Mouse (Mus musculus) embryonic facial prominence, embryonic 11.5 days (tissue): ENCODE data around the gene Abcf1. TPM values are rescaled to one million over a fixed set of nuclear protein-coding genes. Genes with fewer than 3 reads are reported as not detected.
"Not testable (repeated sequence)": the region's sequence is repeated elsewhere in the genome, so short reads cannot be mapped to it uniquely, and the experiment has no call there.

Source experiments
- ATAC-seq: fragments of 200-750 bp; cut with Nextera tagmentation; replicated peaks from 2 replicates; pipeline ENCODE4 v1.8.0; 2017; ENCODE audit warnings: low read depth; ENCODE audit not compliant: insufficient number of reproducible peaks, low FRiP score, low TSS enrichment
- DNase-seq: peaks from one replicate; pipeline ENCODE4 v3.0.0-alpha.2; 2015; ENCODE audit warnings: low spot score
- H3K27ac ChIP-seq: fragments of 300-500 bp; sonication (generic); replicated peaks from 2 replicates; pipeline ENCODE4 v1.5.1; 2014; ENCODE audit warnings: mild to moderate bottlenecking, low read depth, low read length, control low read depth
- H3K27me3 ChIP-seq: fragments of 300-500 bp; sonication (generic); 2 replicates; pipeline ENCODE4 v1.6.1; 2014; ENCODE audit warnings: mild to moderate bottlenecking, low read length, moderate library complexity, mixed read lengths; ENCODE audit not compliant: control insufficient read depth, insufficient read depth
- H3K36me3 ChIP-seq: fragments of 300-500 bp; sonication (generic); replicated peaks from 2 replicates; pipeline ENCODE4 v1.6.1; 2014; ENCODE audit warnings: low read depth, mild to moderate bottlenecking, low read length, moderate library complexity, mixed read lengths; ENCODE audit not compliant: control insufficient read depth, insufficient read depth
- H3K4me1 ChIP-seq: fragments of 300-500 bp; sonication (generic); 2 replicates; pipeline ENCODE4 v1.6.1; 2014; ENCODE audit warnings: low read length, mixed read lengths; ENCODE audit not compliant: control insufficient read depth, insufficient read depth
- H3K4me2 ChIP-seq: fragments of 300-500 bp; sonication (generic); 2 replicates; pipeline ENCODE4 v1.6.1; 2014; ENCODE audit warnings: low read depth, mild to moderate bottlenecking, control low read depth, low read length, moderate library complexity
- H3K4me3 ChIP-seq: fragments of 300-500 bp; sonication (generic); 2 replicates; pipeline ENCODE4 v1.5.1; 2014; ENCODE audit warnings: low read depth, low read length, control low read depth
- H3K9ac ChIP-seq: fragments of 300-500 bp; sonication (generic); replicated peaks from 2 replicates; pipeline ENCODE4 v1.6.1; 2014; ENCODE audit warnings: mild to moderate bottlenecking, control low read depth, low read length
- H3K9me3 ChIP-seq: fragments of 300-500 bp; sonication (generic); replicated peaks from 2 replicates; pipeline ENCODE4 v1.6.1; 2016; ENCODE audit warnings: mild to moderate bottlenecking, low read length, inconsistent platforms, mixed read lengths; ENCODE audit not compliant: control insufficient read depth
- WGBS: fragments of 180-500 bp; shearing (Covaris S2); extraction: QIAGEN DNeasy Blood & Tissue Kit; methylation state at CpG from one replicate; pipeline ENCODE4 v1.1.7; 2014; 5-methylcytosine and 5-hydroxymethylcytosine counted together
- polyA plus RNA-seq: library from polyadenylated mRNA; unstranded; fragments of >200 nt; fragmentation: Nextera tagmentation; extraction: Ambion mirVana; gene quantifications from 2 replicates; pipeline ENCODE4 v1.2.1, GENCODE M21; 2014

Abcf1 gene
- polyA plus RNA-seq, 1 experiment from 2014 or later, result 112 TPM

GRCm38 (mm10) chr17:35972131-35972530, 2.6 kb upstream of the Abcf1 start:
- Histone ChIP-seq H3K4me3 (no peak overlapping the region), H3K4me1 (peaks cover 2% of the 10 kb centered on the region; the same call in 1 of the 2 replicates), H3K4me2 (no peak overlapping the region), H3K27ac (no peak overlapping the region), H3K27me3 (no peaks in the 10 kb centered on the region), H3K9ac (no peak overlapping the region), H3K9me3 (no peaks in the 10 kb centered on the region), H3K36me3 (peaks cover 11% of the 10 kb centered on the region)
- DNase-seq, result no peak
- 87% methylated on average over 1 of the region's 1 CpGs for WGBS
- no peak for ATAC-seq

- H3K9ac ChIP-seq, result no peak overlapping the region
- 98% methylated on average over 2 of the region's 2 CpGs for WGBS
- peaks cover 5% of the 10 kb centered on the region for H3K36me3 ChIP-seq
- H3K27me3 ChIP-seq, result no peaks in the 10 kb centered on the region
- no peak overlapping the region for H3K4me3 ChIP-seq
- H3K9me3 ChIP-seq, result no peaks in the 10 kb centered on the region
- DNase-seq, result no peak
- no peak overlapping the region for H3K27ac ChIP-seq
- no peak overlapping the region for H3K4me2 ChIP-seq
- no peak for ATAC-seq
- peaks cover 2% of the 10 kb centered on the region; the same call in 1 of the 2 replicates for H3K4me1 ChIP-seq
Measured at GRCm38 (mm10) chr17:35967621-35968020, 1.9 kb downstream of the Abcf1 start.

- H3K9ac ChIP-seq, result no peak overlapping the region
- H3K9me3 ChIP-seq, result no peaks in the 10 kb centered on the region
- H3K4me1 ChIP-seq, result no peaks in the 10 kb centered on the region
- peaks cover 14% of the 10 kb centered on the region for H3K36me3 ChIP-seq
- no peak overlapping the region for H3K27ac ChIP-seq
- DNase-seq, result no peak
- ATAC-seq, result no peak
- H3K27me3 ChIP-seq, result no peaks in the 10 kb centered on the region
- no peak overlapping the region for H3K4me2 ChIP-seq
- 84% methylated on average over 10 of the region's 10 CpGs for WGBS
- no peak overlapping the region for H3K4me3 ChIP-seq
Measured at GRCm38 (mm10) chr17:35963279-35963678, 6.3 kb downstream of the Abcf1 start.

GRCm38 (mm10) chr17:35958533-35959223, 10.9 kb downstream of the Abcf1 start:
- H3K4me2 ChIP-seq, result no peak overlapping the region
- 93% methylated on average over 15 of the region's 15 CpGs for WGBS
- DNase-seq (no peak), ATAC-seq (no peak)
- no peaks in the 10 kb centered on the region for H3K27me3 ChIP-seq
- H3K9me3 ChIP-seq, result no peaks in the 10 kb centered on the region
- H3K36me3 ChIP-seq, result peaks cover 23% of the 10 kb centered on the region
- no peak overlapping the region for H3K4me3 ChIP-seq
- no peaks in the 10 kb centered on the region for H3K4me1 ChIP-seq
- no peak overlapping the region for H3K27ac ChIP-seq
- H3K9ac ChIP-seq, result no peak overlapping the region

GRCm38 (mm10) chr17:35954665-35955064, 14.9 kb downstream of the Abcf1 start:
- Histone ChIP-seq H3K4me3 (no peak overlapping the region), H3K36me3 (peaks cover 16% of the 10 kb centered on the region), H3K9me3 (no peaks in the 10 kb centered on the region), H3K4me2 (no peak overlapping the region), H3K27me3 (no peaks in the 10 kb centered on the region), H3K9ac (no peak overlapping the region), H3K4me1 (no peaks in the 10 kb centered on the region), H3K27ac (no peak overlapping the region)
- DNase-seq (no peak), ATAC-seq (no peak)
- 75% methylated on average over 8 of the region's 8 CpGs for WGBS

- not testable (repeated sequence) for H3K9ac ChIP-seq, H3K9me3 ChIP-seq, H3K4me2 ChIP-seq, H3K27me3 ChIP-seq, H3K36me3 ChIP-seq, ATAC-seq, DNase-seq, H3K27ac ChIP-seq, H3K4me3 ChIP-seq, H3K4me1 ChIP-seq
- WGBS, result 78% methylated on average over 2 of the region's 3 CpGs
Measured at GRCm38 (mm10) chr17:35952559-35952958, 17.0 kb downstream of the Abcf1 start.

GRCm38 (mm10) chr17:35950946-35951345, 18.6 kb downstream of the Abcf1 start:
- DNase-seq, H3K36me3 ChIP-seq: not testable (repeated sequence)

GRCm38 (mm10) chr17:35939941-35940340, 29.6 kb downstream of the Abcf1 start:
- no peak overlapping the region for H3K27ac ChIP-seq
- H3K4me1 ChIP-seq, result no peaks in the 10 kb centered on the region
- no peak overlapping the region for H3K4me3 ChIP-seq
- DNase-seq (no peak), ATAC-seq (no peak)
- no peaks in the 10 kb centered on the region for H3K36me3 ChIP-seq
- WGBS, result 71% methylated on average over 1 of the region's 1 CpGs
- H3K4me2 ChIP-seq, result no peak overlapping the region
- no peaks in the 10 kb centered on the region for H3K9me3 ChIP-seq
- no peak overlapping the region for H3K9ac ChIP-seq
- no peaks in the 10 kb centered on the region for H3K27me3 ChIP-seq

More at GRCm38 (mm10) chr17:35950946-35951345, 18.6 kb downstream of the Abcf1 start:
- H3K27ac ChIP-seq, H3K4me2 ChIP-seq, H3K27me3 ChIP-seq, ATAC-seq, H3K9ac ChIP-seq, H3K9me3 ChIP-seq, H3K4me1 ChIP-seq, H3K4me3 ChIP-seq: not testable (repeated sequence)
